Mouse (Mus musculus) olfactory bulb, adult 2 months (tissue): ENCODE results near the gene Ankrd33b.

Source experiments
- CTCF ChIP-seq: fragments of 200-500 bp; IDR thresholded peaks from 2 replicates; pipeline ENCODE4 v1.5.1; 2012; ENCODE audit warnings: low read depth, mild to moderate bottlenecking, low read length, moderate library complexity; ENCODE audit not compliant: insufficient read depth
- POLR2A ChIP-seq: fragments of 200-500 bp; IDR thresholded peaks from 2 replicates; pipeline ENCODE4 v1.6.1; 2012; ENCODE audit warnings: mild to moderate bottlenecking, low read depth, low read length, moderate library complexity; ENCODE audit not compliant: insufficient read depth

- TF ChIP-seq POLR2A, result no peak
- no peak for TF ChIP-seq CTCF
Measured at GRCm38 (mm10) chr15:31369125-31369612, 1.6 kb upstream of the Ankrd33b start.
